Mouse (Mus musculus): ENCODE measurements around the gene Afap1l2.

The Afap1l2 gene

GRCm38 (mm10) chr19:56877364-56877763 is 130.7 kb downstream of the Afap1l2 start:
- no peak for DNase-seq (ENCODE audit: low spot score)

- no peak for DNase-seq (ENCODE audit: low spot score)
These were observed 133.3 kb downstream of the Afap1l2 start for GRCm38 (mm10) chr19:56874601-56875315.

- DNase-seq (ENCODE audit: low spot score): no peak
These were observed 134.0 kb downstream of the Afap1l2 start, which contains the start of gene Vwa2 for GRCm38 (mm10) chr19:56873816-56874600. Gene Vwa2, plus strand, starts transcription at chr19:56874249.

- no peak for DNase-seq (ENCODE audit: low spot score)
These were observed 140.3 kb downstream of the Afap1l2 start for GRCm38 (mm10) chr19:56867701-56868100.

Measured in urinary bladder, postnatal 25 days (tissue).